Mouse (Mus musculus) gastrocnemius, postnatal 25 days (tissue): ENCODE results near the gene Prox1. TPM values are rescaled to one million over a fixed set of nuclear protein-coding genes. Genes with fewer than 3 reads are reported as not detected.

Experiments used
- DNase-seq: peaks from one replicate; pipeline ENCODE4 v3.0.0; 2022
- total RNA-seq, 2 experiments: library from RNA; stranded (reverse); gene quantifications; 1 replicate in 1 of 2; 2 replicates in 1 of 2; pipeline ENCODE4 v1.2.3; 2021

Gene Prox1
- total RNA-seq, 2 experiments from 2014 or later = 2.6 to 3.8 TPM

- DNase-seq = no peak
Observed at GRCm38 (mm10) chr1:190173596-190173995, 3.1 kb upstream of the Prox1 start.

- no peak for DNase-seq
Observed at GRCm38 (mm10) chr1:190172979-190173461, 2.5 kb upstream of the Prox1 start.

DNA sequence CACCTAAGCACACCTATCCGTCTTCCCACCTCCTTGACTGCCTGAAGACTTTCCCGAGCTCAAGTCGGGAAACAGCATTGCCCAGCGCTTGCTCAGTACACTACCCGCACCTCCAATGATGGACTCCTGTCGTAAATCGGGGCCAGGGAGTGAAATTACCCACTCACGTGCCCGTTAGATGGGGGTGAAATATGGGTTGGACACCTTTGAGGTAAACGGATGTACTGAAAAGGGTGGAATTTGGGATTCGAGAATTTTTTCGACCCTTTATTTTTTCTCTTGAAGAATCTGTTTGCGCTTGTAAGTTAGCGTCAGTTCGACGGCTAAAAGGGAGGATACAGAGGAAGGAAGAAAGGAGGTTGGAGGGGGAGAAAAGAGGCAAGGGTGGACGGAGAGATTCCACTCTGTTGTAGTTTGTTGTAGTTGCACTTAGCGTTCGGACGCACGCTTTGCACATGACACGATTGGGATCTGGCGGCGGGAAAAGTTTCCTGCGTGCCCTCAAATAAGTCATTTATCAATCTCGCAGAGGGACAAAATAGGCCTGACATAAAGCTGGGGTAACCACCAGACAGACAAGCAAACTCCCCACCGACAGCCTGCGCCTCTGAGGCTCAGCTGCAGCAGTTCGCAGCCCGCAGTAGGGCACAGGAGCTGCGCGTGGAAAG, 1.9 kb upstream of the Prox1 start:
- no peak for DNase-seq

DNA sequence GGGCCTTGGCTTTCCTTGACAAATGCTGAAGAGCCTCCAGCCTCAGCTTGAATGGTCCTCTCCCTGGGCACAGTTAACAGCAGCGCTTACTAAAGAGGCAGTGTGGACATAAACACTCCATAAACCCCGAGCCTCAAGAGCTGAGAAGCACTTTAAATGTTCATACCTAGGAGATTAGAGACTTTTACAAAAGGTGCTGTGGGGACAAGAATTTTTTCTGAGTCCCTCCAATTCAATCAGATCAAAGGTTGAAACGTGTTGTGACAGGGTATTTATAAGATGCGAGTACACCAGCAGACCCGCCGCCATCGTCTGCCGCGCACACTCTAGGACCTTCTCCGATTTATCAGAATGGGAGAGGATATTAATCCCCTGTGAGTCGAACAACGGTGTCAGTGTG, 1.2 kb upstream of the Prox1 start:
- DNase-seq = no peak

DNA sequence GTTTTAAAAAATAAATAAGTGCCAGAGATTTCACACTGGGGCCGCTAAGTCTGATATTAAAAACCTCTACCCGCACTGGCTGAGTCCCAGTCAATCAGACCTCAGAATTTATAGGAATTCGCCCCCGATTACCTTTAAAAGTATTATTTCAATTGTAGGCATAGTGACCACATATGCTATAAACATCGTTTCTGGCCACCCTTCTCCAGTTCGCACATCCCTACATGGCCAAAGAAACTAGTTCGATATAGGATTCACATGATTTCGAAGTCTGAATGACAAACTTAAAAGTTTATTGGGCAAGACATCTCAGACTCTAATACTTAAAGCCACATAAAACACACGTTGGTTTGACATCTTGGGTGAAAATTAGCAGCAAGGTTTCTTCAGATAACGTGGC, 827 bp upstream of the Prox1 start:
- no peak for DNase-seq

DNA sequence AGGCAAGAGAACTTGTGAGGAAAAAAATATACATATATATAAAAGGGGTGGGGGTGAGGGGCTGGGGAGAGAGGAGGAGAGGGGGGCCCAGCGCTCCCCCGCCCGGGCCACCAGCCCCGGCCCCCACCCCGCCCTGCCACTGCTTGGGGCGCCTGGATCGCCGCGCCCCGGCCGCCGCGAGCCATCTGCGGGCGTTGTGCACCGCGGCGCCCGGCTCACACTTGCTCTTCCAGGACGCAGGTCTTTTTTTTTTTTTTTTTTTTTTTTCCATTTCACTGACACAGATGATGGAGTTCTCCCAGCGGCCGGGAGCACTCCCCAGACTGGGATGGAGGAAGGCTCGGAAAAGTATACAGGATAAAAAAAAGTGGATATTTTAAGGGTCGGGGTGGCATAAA, 304 bp upstream of the Prox1 start:
- no peak for DNase-seq

DNA sequence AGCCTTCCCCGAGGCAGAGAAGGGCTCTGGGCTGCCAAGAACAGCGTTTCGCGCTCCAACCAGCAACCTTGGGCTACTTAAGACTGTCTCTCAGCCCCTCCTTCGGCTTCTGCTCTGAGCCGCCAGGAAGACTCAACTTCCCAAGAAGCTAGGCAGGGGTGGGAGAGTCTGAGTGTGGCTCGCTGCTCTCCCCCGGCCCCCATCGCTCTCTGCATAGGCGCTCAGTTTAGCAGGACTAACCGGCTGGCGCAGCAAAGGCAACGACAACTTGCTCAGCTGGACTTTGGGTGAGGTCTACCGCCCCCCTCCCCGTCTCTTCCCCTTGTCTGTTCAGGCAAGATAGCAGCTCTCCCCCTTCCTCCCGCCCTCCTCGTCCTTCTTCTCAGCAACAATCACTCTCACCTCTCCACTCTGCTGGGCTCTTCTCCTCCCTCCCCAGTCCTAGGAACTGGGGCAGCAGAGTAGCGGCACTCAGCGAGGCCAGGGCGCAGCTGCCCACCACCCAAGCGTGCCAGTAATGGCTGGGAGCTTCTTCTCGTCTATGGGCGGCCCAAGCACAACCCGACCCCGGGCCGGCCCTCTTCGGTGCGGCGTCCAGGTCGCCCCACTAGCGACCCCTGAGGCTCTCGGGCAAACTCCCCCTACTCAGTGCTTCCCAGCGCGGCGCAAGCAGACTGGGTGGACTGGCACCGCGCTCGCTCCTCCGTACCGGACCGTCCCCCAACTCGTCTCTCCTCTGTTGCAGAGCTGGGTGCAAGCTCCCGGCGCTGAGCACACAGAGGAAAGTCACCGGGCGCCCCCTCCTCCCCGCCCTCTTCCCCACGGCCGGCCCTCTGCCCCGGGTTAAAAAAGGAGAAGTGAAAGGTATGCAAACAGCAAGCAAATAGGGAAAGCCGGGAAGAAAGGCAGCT, 1.5 kb downstream of the Prox1 start:
- no peak for DNase-seq

GRCm38 (mm10) chr1:190168115-190168514, 2.4 kb downstream of the Prox1 start:
- no peak for DNase-seq

DNA sequence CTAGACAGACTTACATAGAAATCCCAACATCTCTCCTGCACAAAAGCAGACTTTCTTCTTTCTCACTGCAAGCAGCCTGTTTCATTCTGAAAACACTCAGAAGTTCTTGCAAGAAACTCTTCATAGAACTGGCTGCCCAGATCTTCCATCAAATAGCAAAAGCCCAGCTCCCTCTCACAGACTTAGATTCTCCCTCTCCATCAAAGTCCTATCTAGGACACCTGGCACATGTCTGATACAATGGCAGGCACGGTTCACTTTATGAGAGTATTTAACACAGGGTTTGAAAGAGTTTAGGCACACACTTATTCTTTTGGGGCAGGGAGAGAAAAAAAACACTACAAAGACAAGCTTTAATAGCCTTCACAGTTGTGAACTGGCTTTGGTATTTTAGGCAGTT, 2.9 kb downstream of the Prox1 start:
- DNase-seq = no peak

DNA sequence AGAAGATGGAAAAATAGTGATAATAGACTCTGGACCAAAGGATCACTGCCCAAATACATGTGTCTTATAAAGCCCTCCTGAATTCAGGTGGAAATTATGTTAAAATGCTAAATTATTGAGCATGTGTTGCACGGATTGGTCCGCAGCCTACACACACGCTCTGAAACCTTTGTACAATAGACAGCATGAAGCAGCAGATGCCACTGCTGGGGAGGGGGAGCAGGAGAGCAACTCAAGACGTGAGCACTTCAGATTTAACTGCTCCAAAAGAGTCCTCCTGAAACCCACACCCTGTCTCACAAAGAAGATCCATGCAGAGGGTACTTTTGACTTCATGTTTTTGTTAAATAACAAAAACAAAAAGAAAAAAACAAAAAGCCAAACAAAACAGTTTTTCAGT, 5.0 kb downstream of the Prox1 start:
- no peak for DNase-seq

GRCm38 (mm10) chr1:190163471-190163870, 7.0 kb downstream of the Prox1 start:
- no peak for DNase-seq

GRCm38 (mm10) chr1:190161708-190162465, 8.6 kb downstream of the Prox1 start:
- DNase-seq = no peak

DNA sequence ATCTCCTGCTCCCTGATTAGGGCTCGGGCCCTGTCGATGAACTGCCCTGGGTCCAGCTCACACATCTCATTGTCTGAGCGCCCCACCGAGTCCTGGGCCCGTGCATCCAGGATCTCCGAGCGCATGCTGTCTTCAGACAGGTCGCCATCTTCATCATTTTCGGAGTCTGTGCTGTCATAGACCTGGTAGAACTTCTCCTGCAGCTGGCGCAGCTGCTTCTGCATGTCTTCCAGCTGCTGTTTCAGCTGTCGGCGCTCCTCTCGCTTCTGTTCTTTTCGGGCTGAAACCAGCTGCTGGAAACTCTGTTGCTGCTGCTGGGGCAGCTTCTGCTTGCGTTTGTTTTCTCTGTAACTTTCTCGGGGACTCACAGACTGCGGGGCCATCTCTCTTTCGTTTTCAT, 9.2 kb downstream of the Prox1 start:
- no peak for DNase-seq

- no peak for DNase-seq
Observed at GRCm38 (mm10) chr1:190159457-190159856, 11.1 kb downstream of the Prox1 start.

- no peak for DNase-seq
Observed at GRCm38 (mm10) chr1:190155751-190156150, 14.8 kb downstream of the Prox1 start.

DNA sequence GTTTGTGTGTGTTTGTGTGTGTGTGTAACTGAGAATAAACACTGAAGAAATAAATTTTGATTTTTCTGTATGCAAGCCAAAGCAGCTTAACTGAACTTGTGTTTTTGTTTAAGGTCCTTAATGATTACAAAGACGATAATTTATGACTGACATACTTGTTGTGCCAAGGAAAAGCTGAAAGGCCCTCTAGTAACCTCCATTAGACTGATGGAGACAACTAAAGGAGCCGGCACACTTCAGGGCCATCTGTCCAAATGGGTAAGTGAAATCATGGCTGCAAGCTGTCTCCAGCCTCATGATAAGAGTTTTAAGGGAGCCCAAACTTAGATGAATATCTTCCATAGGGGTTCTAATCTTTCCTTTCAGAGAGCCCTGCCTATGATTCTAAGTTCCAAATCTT, 15.5 kb downstream of the Prox1 start:
- DNase-seq = no peak

DNA sequence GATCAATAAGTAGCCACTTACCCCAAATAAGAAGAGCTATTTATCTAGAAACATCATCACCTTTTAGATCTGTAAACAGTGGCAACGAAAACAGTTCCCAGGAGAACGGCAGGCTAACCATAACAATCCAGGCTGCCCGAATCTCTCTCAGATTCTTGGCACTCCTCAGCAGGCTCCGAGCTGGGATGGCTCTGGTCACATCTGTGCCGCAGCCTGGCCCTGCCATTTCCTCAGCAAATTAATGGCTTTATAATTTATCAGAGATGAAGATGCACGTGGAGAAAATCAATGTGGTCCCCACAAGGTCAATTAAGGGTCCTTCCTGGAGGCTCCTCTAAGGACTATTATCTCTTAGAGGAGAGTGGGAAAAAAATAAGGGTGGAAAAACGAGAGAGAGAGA, 16.2 kb downstream of the Prox1 start:
- DNase-seq = no peak

GRCm38 (mm10) chr1:190152603-190153002, 17.9 kb downstream of the Prox1 start:
- no peak for DNase-seq

GRCm38 (mm10) chr1:190149233-190149741, 21.2 kb downstream of the Prox1 start:
- DNase-seq = no peak

- no peak for DNase-seq
Observed at GRCm38 (mm10) chr1:190148661-190149232, 21.8 kb downstream of the Prox1 start.

- DNase-seq = no peak
Observed at GRCm38 (mm10) chr1:190147816-190148215, 22.7 kb downstream of the Prox1 start.

GRCm38 (mm10) chr1:190144416-190144815, 26.1 kb downstream of the Prox1 start:
- DNase-seq = no peak
